In genomic region chr5:96936239-96936638, GRCm38 (mm10) we compare ENCODE assay signal across 21 mouse cellular contexts.
A peak's percentile ranks its signal among the peaks of the same experiment; 100 is the strongest.
DNase-seq lines count a peak whose midpoint lies in the region; ATAC-seq and TF ChIP-seq lines count a peak whose summit lies in the region.
"Had no signal": no experiment of that assay in that cellular context is flagged by ENCODE, and none has a peak within 500 bp of the region (broad histone marks: within the 10 kb centered on the region; RNA-seq: fewer than 3 reads in every experiment).

No protein-coding gene starts in this region.

- ATAC-seq in liver, embryonic 12.5 days: no peak
- peak; percentile 91 for ATAC-seq in megakaryocyte, adult 5-6 weeks (ENCODE audit: poor library complexity, severe bottlenecking)
- ATAC-seq: forebrain, embryonic 15.5 days; hindbrain, embryonic 16.5 days had no signal

- WGBS in liver, embryonic 12.5 days (ENCODE audit: insufficient replicate concordance): 46% methylated on average over 3 of the region's 3 CpGs

- peaks cover 66% of the 10 kb centered on the region for H3K4me1 ChIP-seq in liver, embryonic 12.5 days
- peaks cover 17 to 35% of the 10 kb centered on the region in 2 experiments for H3K4me1 ChIP-seq in MEL (ENCODE audit: control insufficient read depth in 1 of 2, insufficient read depth in 2 of 2, low read length in 2 of 2)

- H3K27ac ChIP-seq in liver, embryonic 12.5 days: peak overlapping the region; percentile 36; the same call in 1 of the 2 replicates
- peak overlapping the region; percentile 69 for H3K27ac ChIP-seq in MEL (ENCODE audit: control insufficient read depth, low read depth, low read length)
- H3K27ac ChIP-seq: embryonic facial prominence, embryonic 15.5 days; forebrain, embryonic 15.5 days; heart, adult 2 months; hindbrain, embryonic 12.5 days had no signal

- TF ChIP-seq CTCF in MEL (IDR thresholded peaks at IDR 0.05 in 2 of 3, conservative IDR thresholded peaks at IDR 0.05 in 1 of 3; ENCODE audit: control insufficient read depth in 1 of 3, insufficient read depth in 1 of 3, low read depth in 2 of 3, low read length in 3 of 3, poor library complexity in 1 of 3, severe bottlenecking in 1 of 3): no peak

- no peak overlapping the region for H3K4me2 ChIP-seq in liver, embryonic 12.5 days
- H3K4me2 ChIP-seq: embryonic facial prominence, embryonic 15.5 days; forebrain, embryonic 15.5 days; heart, embryonic 12.5 days; hindbrain, embryonic 12.5 days had no signal

- TF ChIP-seq POLR2A in MEL (IDR thresholded peaks at IDR 0.05; ENCODE audit: control insufficient read depth in 1 of 2, insufficient read depth in 1 of 2, low read depth in 1 of 2, low read length in 2 of 2, poor library complexity in 1 of 2): no peak

- H3K9ac ChIP-seq in liver, embryonic 12.5 days: peak overlapping the region; percentile 12; the same call in 1 of the 2 replicates
- H3K9ac ChIP-seq in MEL (ENCODE audit: control insufficient read depth, low read depth, low read length, poor library complexity, severe bottlenecking): peak overlapping the region; percentile 55
- H3K9ac ChIP-seq: embryonic facial prominence, embryonic 15.5 days; forebrain, embryonic 15.5 days; heart, embryonic 12.5 days; hindbrain, embryonic 12.5 days had no signal

- TF ChIP-seq EP300 in MEL (IDR thresholded peaks at IDR 0.05; ENCODE audit: low read depth in 1 of 2, low read length in 2 of 2): peak in 1 of 2 experiments; percentile 56; a peak in 1 of 4 replicates

- H3K27me3 ChIP-seq in liver, embryonic 12.5 days (replicated peaks): no peaks in the 10 kb centered on the region
- no peaks in the 10 kb centered on the region for H3K27me3 ChIP-seq in MEL (ENCODE audit: control insufficient read depth in 1 of 2, insufficient read depth in 2 of 2, low read length in 2 of 2)
- no peaks in the 10 kb centered on the region for H3K27me3 ChIP-seq in splenic B cell, adult 2 months (ENCODE audit: control insufficient read depth, insufficient read depth, low read length, poor library complexity, severe bottlenecking)
- H3K27me3 ChIP-seq: CH12.LX; embryonic facial prominence, embryonic 15.5 days; forebrain, embryonic 15.5 days; heart, embryonic 12.5 days; hindbrain, embryonic 12.5 days had no signal

- no peak for TF ChIP-seq RAD21 in MEL (IDR thresholded peaks at IDR 0.05; ENCODE audit: low read depth, low read length)

- DNase-seq in liver (no peak), MEL (ENCODE audit: low read depth, low spot score) (peak; percentile 65)
- peak; percentile 48 for DNase-seq in splenic B cell, adult 2 months (ENCODE audit: low read depth, low spot score)
- DNase-seq in adrenal gland, adult (ENCODE audit: inconsistent age in 2 of 2, low spot score in 1 of 2): no peak
- DNase-seq in natural killer cell, adult 2 months (ENCODE audit: low spot score in 2 of 2): no peak
- DNase-seq: adrenal gland, adult 8-10 months; adrenal gland, postnatal 36 days; cerebellum, adult 2 months; cerebellum, postnatal 10 days; embryo, embryonic 11 days; gastrocnemius, postnatal 36 days; heart, adult 2 months had no signal

- H3K79me2 ChIP-seq in MEL (ENCODE audit: control insufficient read depth, insufficient read depth, low read length, poor library complexity): no peaks in the 10 kb centered on the region

- H3K4me3 ChIP-seq in liver, embryonic 12.5 days: no peak overlapping the region
- no peak overlapping the region; a peak in 1 of 4 replicates for H3K4me3 ChIP-seq in MEL (ENCODE audit: control insufficient read depth in 1 of 2, insufficient read depth in 1 of 2, low read depth in 2 of 2, low read length in 2 of 2)
- H3K4me3 ChIP-seq: embryonic facial prominence, embryonic 15.5 days; erythroblast, embryonic 14.5 days; forebrain, embryonic 15.5 days; heart, adult 2 months; heart, embryonic 12.5 days; hindbrain, embryonic 12.5 days had no signal

- H3K9me3 ChIP-seq in liver, embryonic 12.5 days (replicated peaks): no peaks in the 10 kb centered on the region
- no peaks in the 10 kb centered on the region for H3K9me3 ChIP-seq in MEL (replicated peaks; ENCODE audit: insufficient read depth, low read length)
- H3K9me3 ChIP-seq: embryonic facial prominence, embryonic 15.5 days; forebrain, embryonic 15.5 days; heart, embryonic 12.5 days; hindbrain, embryonic 12.5 days had no signal

- no peaks in the 10 kb centered on the region for H3K36me3 ChIP-seq in liver, embryonic 12.5 days
- H3K36me3 ChIP-seq in MEL (ENCODE audit: control insufficient read depth in 1 of 2, insufficient read depth in 2 of 2, low read length in 2 of 2): peaks cover 0 to 41% of the 10 kb centered on the region in 2 experiments; a peak in 2 of 4 replicates
- H3K36me3 ChIP-seq in splenic B cell, adult 2 months (ENCODE audit: control insufficient read depth, insufficient read depth, low read length, poor library complexity, severe bottlenecking): no peaks in the 10 kb centered on the region
- H3K36me3 ChIP-seq: embryonic facial prominence, embryonic 15.5 days; forebrain, embryonic 15.5 days; heart, embryonic 12.5 days; hindbrain, embryonic 12.5 days had no signal

TF ChIP-seq in MEL, 35 proteins besides CTCF, POLR2A, EP300 and RAD21:
- TF ChIP-seq MYB (IDR thresholded peaks at IDR 0.05; ENCODE audit: low read depth, low read length) (no peak), MAZ (IDR thresholded peaks at IDR 0.05; ENCODE audit: low read depth, low read length) (0 out of 2 replicates have a peak, but pooled peaks have one; percentile 42), MAX (IDR thresholded peaks at IDR 0.05; ENCODE audit: low read length) (no peak), ELF1 (IDR thresholded peaks at IDR 0.05; ENCODE audit: low read depth, low read length) (peak; percentile 20; the same call in 1 of the 2 replicates), GABPA (IDR thresholded peaks at IDR 0.05; ENCODE audit: low read depth, low read length) (no peak), CHD1 (IDR thresholded peaks at IDR 0.05; ENCODE audit: low read depth, low read length) (no peak), SMC3 (IDR thresholded peaks at IDR 0.05; ENCODE audit: low read depth, low read length) (no peak), ETS1 (IDR thresholded peaks at IDR 0.05; ENCODE audit: low read depth, low read length) (0 out of 2 replicates have a peak, but pooled peaks have one; percentile 21), SIN3A (IDR thresholded peaks at IDR 0.05; ENCODE audit: low read length) (no peak), TCF12 (IDR thresholded peaks at IDR 0.05; ENCODE audit: low read depth, low read length) (no peak)

Comparison
In these comparisons a context has a peak if more than half of its experiments do, and no peak if none do; other contexts are left out.
1. DNase-seq: peak in MEL (single experiment) and splenic B cell, adult 2 months (single experiment); none in liver (single experiment), adrenal gland, adult (0 of 2) and natural killer cell, adult 2 months (0 of 2).